Mouse (Mus musculus): ENCODE measurements around the gene Tspan17. TPM values are rescaled to one million over a fixed set of nuclear protein-coding genes. Genes with fewer than 3 reads are reported as not detected.
A peak's percentile ranks its signal among the peaks of the same experiment; 100 is the strongest.
"Not testable (repeated sequence)": the region's sequence is repeated elsewhere in the genome, so short reads cannot be mapped to it uniquely, and the experiment has no call there.

Gene Tspan17
- total RNA-seq, 2 experiments from 2014 or later = 64.3 to 69.0 TPM

GRCm38 (mm10) chr13:54759496-54759895 lies 29.7 kb upstream of the Tspan17 start:
- DNase-seq (ENCODE audit: extremely low spot score in 1 of 2, low spot score in 2 of 2) = peak in 1 of 2 experiments; percentile 39
- intact Hi-C loops (cut with DNase I) = no loop called here

GRCm38 (mm10) chr13:54760164-54760795 lies 28.9 kb upstream of the Tspan17 start:
- intact Hi-C loops (cut with DNase I) = no loop called here
- DNase-seq (ENCODE audit: extremely low spot score in 1 of 2, low spot score in 2 of 2) = peak; percentile 79 to 86

- intact Hi-C loops (cut with DNase I) = no loop called here
- no peak for DNase-seq (ENCODE audit: extremely low spot score in 1 of 2, low spot score in 2 of 2)
These were observed 28.3 kb upstream of the Tspan17 start for GRCm38 (mm10) chr13:54760906-54761305.

- intact Hi-C loops (cut with DNase I) = no loop called here
- peak in 1 of 2 experiments; percentile 55 for DNase-seq (ENCODE audit: extremely low spot score in 1 of 2, low spot score in 2 of 2)
These were observed 23.6 kb upstream of the Tspan17 start for GRCm38 (mm10) chr13:54765281-54766191.

GRCm38 (mm10) chr13:54766192-54766768 lies 22.9 kb upstream of the Tspan17 start, which contains the start of gene Sncb:
TSS of gene Sncb (minus strand) at chr13:54766595.
- peak; percentile 83 to 89 for DNase-seq (ENCODE audit: extremely low spot score in 1 of 2, low spot score in 2 of 2)
- intact Hi-C loops (cut with DNase I) = no loop called here

GRCm38 (mm10) chr13:54767012-54767411 lies 22.2 kb upstream of the Tspan17 start:
- DNase-seq (ENCODE audit: extremely low spot score in 1 of 2, low spot score in 2 of 2) = no peak
- intact Hi-C loops (cut with DNase I) = no loop called here

GRCm38 (mm10) chr13:54780592-54780991 lies 8.6 kb upstream of the Tspan17 start:
- DNase-seq (ENCODE audit: extremely low spot score in 1 of 2, low spot score in 2 of 2) = peak in 1 of 2 experiments; percentile 80
- intact Hi-C loops (cut with DNase I) = no loop called here

- intact Hi-C loops (cut with DNase I) = no loop called here
- DNase-seq (ENCODE audit: extremely low spot score in 1 of 2, low spot score in 2 of 2) = no peak
These were observed 8.1 kb upstream of the Tspan17 start for GRCm38 (mm10) chr13:54781086-54781485.

GRCm38 (mm10) chr13:54783235-54783634 lies 5.9 kb upstream of the Tspan17 start:
- DNase-seq (ENCODE audit: extremely low spot score in 1 of 2, low spot score in 2 of 2) = no peak
- intact Hi-C loops (cut with DNase I) = no loop called here

- intact Hi-C loops (cut with DNase I) = no loop called here
- DNase-seq (ENCODE audit: extremely low spot score in 1 of 2, low spot score in 2 of 2) = no peak
These were observed 5.5 kb upstream of the Tspan17 start, which contains the start of gene Eif4e1b for GRCm38 (mm10) chr13:54783698-54784097. TSS of gene Eif4e1b (plus strand) at chr13:54783998.

GRCm38 (mm10) chr13:54787591-54787990 lies 1.6 kb upstream of the Tspan17 start:
- intact Hi-C loops (cut with DNase I); DNase-seq (ENCODE audit: extremely low spot score in 1 of 2, low spot score in 2 of 2): not testable (repeated sequence)

- DNase-seq (ENCODE audit: extremely low spot score in 1 of 2, low spot score in 2 of 2) = peak in 1 of 2 experiments; percentile 88
- intact Hi-C loops (cut with DNase I) = no loop called here
These were observed 602 bp downstream of the Tspan17 start for GRCm38 (mm10) chr13:54789561-54790397.

- no peak for DNase-seq (ENCODE audit: extremely low spot score in 1 of 2, low spot score in 2 of 2)
- intact Hi-C loops (cut with DNase I) = no loop called here
These were observed 3.4 kb downstream of the Tspan17 start for GRCm38 (mm10) chr13:54792259-54793230.

- DNase-seq (ENCODE audit: extremely low spot score in 1 of 2, low spot score in 2 of 2) = peak in 1 of 2 experiments; percentile 64
- intact Hi-C loops (cut with DNase I) = no loop called here
These were observed 4.9 kb downstream of the Tspan17 start for GRCm38 (mm10) chr13:54794002-54794577.

- intact Hi-C loops (cut with DNase I) = loop anchor here (5.0 kb wide), 2 partner anchors 78 to 382 kb away; no protein-coding TSS in a partner anchor
- DNase-seq (ENCODE audit: extremely low spot score in 1 of 2, low spot score in 2 of 2) = no peak
These were observed 5.7 kb downstream of the Tspan17 start for GRCm38 (mm10) chr13:54794843-54795242.

- intact Hi-C loops (cut with DNase I) = loop anchor here (5.0 kb wide), 2 partner anchors 80 to 380 kb away; no protein-coding TSS in a partner anchor
- peak in 1 of 2 experiments; percentile 49 for DNase-seq (ENCODE audit: extremely low spot score in 1 of 2, low spot score in 2 of 2)
These were observed 8.2 kb downstream of the Tspan17 start for GRCm38 (mm10) chr13:54797356-54797755.
